Mouse (Mus musculus) testis, adult 2 months (tissue): ENCODE measurements at regions not wholly inside any gene's neighbourhood (a gene's known extent, or its start where the extent isn't known, plus 50 kb on each side); places are given as distances from the start of the nearest gene placed in this dataset.

Source experiments
- H3K27ac ChIP-seq: fragments of 200-500 bp; 2 replicates; pipeline ENCODE4 v1.5.1; 2012; ENCODE audit warnings: low read depth, low read length; ENCODE audit not compliant: control insufficient read depth, insufficient read depth
- H3K27me3 ChIP-seq: fragments of 200-500 bp; 2 replicates; pipeline ENCODE4 v1.6.1; 2012; ENCODE audit warnings: mild to moderate bottlenecking, low read length, moderate library complexity; ENCODE audit not compliant: control insufficient read depth, insufficient read depth
- H3K36me3 ChIP-seq: fragments of 200-500 bp; 2 replicates; pipeline ENCODE4 v1.6.1; 2012; ENCODE audit warnings: mild to moderate bottlenecking, low read length; ENCODE audit not compliant: control insufficient read depth, insufficient read depth
- H3K4me1 ChIP-seq: fragments of 200-500 bp; 2 replicates; pipeline ENCODE4 v1.6.1; 2012; ENCODE audit warnings: low read length; ENCODE audit not compliant: control insufficient read depth, insufficient read depth
- H3K4me3 ChIP-seq: fragments of 200-500 bp; 2 replicates; pipeline ENCODE4 v1.5.1; 2012; ENCODE audit warnings: low read depth, mild to moderate bottlenecking, low read length, moderate library complexity, mixed read lengths; ENCODE audit not compliant: control insufficient read depth
- CTCF ChIP-seq: fragments of 200-500 bp; IDR thresholded peaks from 2 replicates; pipeline ENCODE4 v1.5.1; 2012; ENCODE audit warnings: low read depth, mild to moderate bottlenecking, inconsistent platforms, low read length, moderate library complexity; ENCODE audit not compliant: control insufficient read depth, insufficient read depth, insufficient replicate concordance
- POLR2A ChIP-seq: fragments of 200-500 bp; IDR thresholded peaks from 2 replicates; pipeline ENCODE4 v1.6.1; 2012; ENCODE audit warnings: low read depth, mild to moderate bottlenecking, inconsistent platforms, low read length, moderate library complexity; ENCODE audit not compliant: control insufficient read depth

DNA sequence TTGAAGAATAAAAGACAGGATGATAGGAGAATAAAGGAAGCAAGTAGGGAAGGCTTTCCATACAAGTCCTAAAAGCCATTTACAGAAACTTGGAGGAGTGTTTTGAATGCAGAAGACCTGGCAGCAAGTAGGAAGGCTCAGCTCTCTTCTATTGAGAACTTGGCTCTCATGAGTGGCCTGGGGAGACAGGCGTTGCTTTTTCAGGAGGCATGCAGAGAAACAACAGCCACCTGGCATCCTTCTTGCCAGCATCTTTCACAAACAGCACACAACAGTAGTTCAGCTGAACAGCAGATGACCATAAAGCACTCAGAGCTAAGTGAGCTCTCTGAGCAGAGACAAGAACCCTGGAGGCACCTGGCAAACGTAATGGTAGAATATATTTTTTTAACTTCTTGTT lies 83.8 kb upstream of the Stmnd1 start:
- H3K27ac ChIP-seq = no peak overlapping the region
- TF ChIP-seq CTCF = no peak
- TF ChIP-seq POLR2A = no peak
- H3K36me3 ChIP-seq = no peaks in the 10 kb centered on the region

DNA sequence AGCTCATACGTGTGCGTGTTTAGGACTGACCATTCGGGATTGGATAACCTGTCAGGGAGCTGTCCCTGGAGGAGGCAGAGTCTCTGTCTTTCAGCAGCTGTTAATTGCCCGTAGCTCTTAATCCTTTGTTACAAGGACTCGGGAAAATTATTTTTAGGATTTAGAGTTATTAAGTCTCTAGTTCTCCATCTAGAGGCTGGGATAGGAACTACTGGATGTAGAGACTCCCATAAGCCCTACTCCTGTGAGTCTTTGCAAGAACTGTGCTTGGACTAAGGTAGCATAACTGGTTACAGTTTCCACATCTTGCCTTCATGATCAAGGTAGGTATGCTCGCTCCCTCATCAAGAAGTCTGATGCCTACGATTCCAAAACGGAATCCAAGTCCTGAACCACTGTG lies 90.7 kb upstream of the Stmnd1 start:
- TF ChIP-seq CTCF (no peak), POLR2A (no peak)
- Histone ChIP-seq H3K4me3 (no peak overlapping the region), H3K27ac (no peak overlapping the region), H3K36me3 (no peaks in the 10 kb centered on the region), H3K27me3 (no peaks in the 10 kb centered on the region), H3K4me1 (no peaks in the 10 kb centered on the region)

More for the DNA sequence above, 83.8 kb upstream of the Stmnd1 start:
- Histone ChIP-seq H3K4me3 (no peak overlapping the region), H3K4me1 (no peaks in the 10 kb centered on the region), H3K27me3 (no peaks in the 10 kb centered on the region)

- H3K27me3 ChIP-seq = no peaks in the 10 kb centered on the region
- no peaks in the 10 kb centered on the region for H3K36me3 ChIP-seq
- no peaks in the 10 kb centered on the region for H3K4me1 ChIP-seq
- H3K4me3 ChIP-seq = no peak overlapping the region
- TF ChIP-seq CTCF = no peak
- no peak for TF ChIP-seq POLR2A
- H3K27ac ChIP-seq = no peak overlapping the region
Observed at GRCm38 (mm10) chr13:46180606-46181133, 92.9 kb upstream of the Stmnd1 start.

DNA sequence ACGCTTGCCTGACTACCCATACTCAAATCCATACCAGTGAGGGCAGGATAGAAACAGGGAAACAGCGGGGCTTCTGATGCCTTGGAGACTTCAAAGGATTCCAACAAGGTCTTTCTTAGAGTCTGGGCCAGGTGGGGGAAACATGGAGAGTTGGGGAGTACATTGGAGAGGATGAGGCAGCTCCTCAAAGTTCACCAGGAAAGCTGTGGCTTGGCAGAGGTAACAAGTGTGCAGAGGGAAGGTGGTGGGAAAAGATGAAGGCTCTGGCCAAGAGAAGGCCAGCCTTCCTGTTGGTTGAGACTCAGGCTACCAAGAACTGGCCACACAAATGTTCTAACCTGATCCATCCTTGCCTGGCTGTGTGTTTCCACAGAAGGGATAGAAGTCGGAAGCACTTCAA lies 93.6 kb upstream of the Stmnd1 start:
- Histone ChIP-seq H3K27ac (no peak overlapping the region), H3K27me3 (no peaks in the 10 kb centered on the region), H3K4me1 (no peaks in the 10 kb centered on the region), H3K36me3 (no peaks in the 10 kb centered on the region), H3K4me3 (no peak overlapping the region)
- TF ChIP-seq POLR2A (no peak), CTCF (no peak)

DNA sequence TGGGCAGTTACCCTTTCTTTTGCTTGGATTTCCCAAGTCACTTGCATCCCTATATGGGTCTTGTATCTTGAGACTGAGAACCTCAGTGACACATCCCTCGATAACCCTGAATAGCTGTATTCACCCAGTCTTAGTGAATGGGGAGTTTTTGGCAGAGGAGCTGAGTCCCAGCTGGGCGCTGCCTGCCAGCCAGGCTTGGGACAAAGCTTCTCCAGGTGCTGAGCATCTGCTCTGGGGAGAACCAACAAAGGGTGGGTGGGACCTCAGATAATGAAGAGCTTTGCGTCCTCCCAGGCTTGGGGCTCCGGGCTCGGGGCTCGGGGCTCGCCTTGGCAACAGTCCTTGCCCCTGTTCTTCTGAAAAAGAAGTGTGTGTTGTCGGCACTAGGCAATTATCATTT lies 100.4 kb upstream of the Stmnd1 start:
- no peak overlapping the region for H3K27ac ChIP-seq
- no peak for TF ChIP-seq CTCF
- no peak for TF ChIP-seq POLR2A

GRCm38 (mm10) chr13:46162025-46162374 lies 111.5 kb upstream of the Stmnd1 start:
- H3K4me3 ChIP-seq = no peak overlapping the region
- TF ChIP-seq POLR2A (no peak), CTCF (peak; percentile 97)
- H3K27ac ChIP-seq = no peak overlapping the region
- H3K36me3 ChIP-seq = no peaks in the 10 kb centered on the region
- no peaks in the 10 kb centered on the region; the same call in 1 of the 2 replicates for H3K4me1 ChIP-seq
- no peaks in the 10 kb centered on the region for H3K27me3 ChIP-seq

More for the DNA sequence above, 100.4 kb upstream of the Stmnd1 start:
- Histone ChIP-seq H3K27me3 (no peaks in the 10 kb centered on the region), H3K4me3 (no peak overlapping the region), H3K36me3 (no peaks in the 10 kb centered on the region), H3K4me1 (no peaks in the 10 kb centered on the region)

- H3K27ac ChIP-seq = no peak overlapping the region
- H3K4me1 ChIP-seq = no peaks in the 10 kb centered on the region; the same call in 1 of the 2 replicates
- no peaks in the 10 kb centered on the region for H3K36me3 ChIP-seq
- H3K4me3 ChIP-seq = no peak overlapping the region
- TF ChIP-seq CTCF (no peak), POLR2A (no peak)
- no peaks in the 10 kb centered on the region for H3K27me3 ChIP-seq
Observed at GRCm38 (mm10) chr13:46161261-46162024, 112.1 kb upstream of the Stmnd1 start.
